Mouse (Mus musculus): ENCODE data around the gene Trmt1. TPM values are rescaled to one million over a fixed set of nuclear protein-coding genes. Genes with fewer than 3 reads are reported as not detected.

Gene Trmt1
- total RNA-seq, 2 experiments from 2014 or later, result 96.9 to 108 TPM

DNA sequence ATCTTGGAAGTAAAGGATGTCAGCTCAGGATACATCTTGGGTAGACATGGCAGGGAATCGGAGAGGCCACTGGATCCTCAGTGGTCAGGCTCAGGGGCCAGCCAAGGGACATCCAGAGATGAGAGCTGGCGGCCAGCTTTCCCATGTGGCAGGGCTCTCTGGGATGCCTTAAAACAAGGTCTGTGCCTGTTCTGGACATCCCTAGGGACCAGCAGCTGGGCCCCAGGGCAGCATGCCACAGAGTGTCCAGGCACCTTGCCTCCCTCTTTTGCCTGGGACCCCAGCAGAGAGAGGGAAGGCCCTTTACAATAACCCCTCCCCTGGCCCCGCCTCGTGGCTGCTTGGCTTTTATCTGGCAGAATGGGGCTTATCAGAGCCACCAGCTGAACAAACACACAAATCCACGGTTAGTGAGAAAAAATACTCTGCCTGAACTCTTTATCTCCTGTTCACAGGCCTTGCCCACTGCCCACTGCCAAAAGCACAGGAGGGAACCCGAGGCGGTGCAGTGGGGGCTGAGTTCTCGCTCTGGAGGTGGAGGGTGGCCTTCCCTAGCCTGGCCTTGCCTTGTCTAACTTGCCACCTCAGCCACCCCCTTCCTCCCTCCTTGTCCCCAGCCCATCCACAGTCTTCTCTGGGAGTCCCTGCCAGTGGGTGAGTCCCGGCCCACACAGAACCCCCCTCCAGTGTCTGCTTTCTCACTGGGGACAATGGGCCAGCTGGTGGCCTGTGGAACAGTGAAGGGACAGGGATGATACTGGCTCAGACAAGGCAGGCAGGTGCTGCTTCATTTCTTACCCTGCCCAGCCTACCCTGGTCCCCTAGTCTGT lies 44.6 kb downstream of the Trmt1 start:
- no peak for DNase-seq (ENCODE audit: low spot score in 2 of 2)

DNA sequence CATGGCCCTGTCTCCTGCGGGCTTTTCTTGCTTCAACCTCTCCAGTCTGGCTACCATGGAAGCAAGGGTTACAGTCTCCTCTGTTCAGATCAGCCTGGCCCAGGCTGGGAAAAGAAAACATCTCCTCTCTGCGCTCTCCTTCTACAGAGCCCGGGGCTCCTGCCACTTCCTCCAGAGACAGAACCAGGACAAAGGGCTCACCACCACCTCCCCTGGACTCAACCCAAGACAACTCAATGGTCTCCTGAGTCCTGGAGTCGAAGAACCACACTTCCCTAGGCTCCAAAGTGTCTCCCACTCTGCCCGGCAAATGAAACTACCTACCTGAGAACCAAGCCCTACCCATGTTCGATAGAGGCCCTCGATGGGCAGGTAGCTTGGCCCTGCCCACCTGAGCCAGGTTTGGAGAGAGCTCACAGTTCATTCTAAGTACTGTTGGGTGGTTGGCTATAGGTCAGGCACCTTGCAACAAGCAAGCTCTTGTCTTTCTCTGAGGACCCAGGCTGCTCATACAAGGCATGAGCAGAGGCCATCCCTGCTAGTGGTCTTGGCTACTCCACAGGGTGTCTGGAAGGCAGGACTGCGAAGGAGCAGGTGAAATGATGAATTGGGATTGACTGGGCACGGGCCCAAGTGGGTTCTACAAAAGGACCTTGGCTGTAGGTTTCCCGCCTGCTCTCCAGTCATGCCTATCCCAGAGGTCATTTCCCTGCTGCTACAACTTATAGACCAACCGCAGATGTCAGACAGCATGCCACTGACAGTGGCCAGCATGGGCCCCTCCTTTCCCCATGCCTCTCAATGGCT lies 45.5 kb downstream of the Trmt1 start:
- DNase-seq (ENCODE audit: low spot score in 2 of 2), result no peak

DNA sequence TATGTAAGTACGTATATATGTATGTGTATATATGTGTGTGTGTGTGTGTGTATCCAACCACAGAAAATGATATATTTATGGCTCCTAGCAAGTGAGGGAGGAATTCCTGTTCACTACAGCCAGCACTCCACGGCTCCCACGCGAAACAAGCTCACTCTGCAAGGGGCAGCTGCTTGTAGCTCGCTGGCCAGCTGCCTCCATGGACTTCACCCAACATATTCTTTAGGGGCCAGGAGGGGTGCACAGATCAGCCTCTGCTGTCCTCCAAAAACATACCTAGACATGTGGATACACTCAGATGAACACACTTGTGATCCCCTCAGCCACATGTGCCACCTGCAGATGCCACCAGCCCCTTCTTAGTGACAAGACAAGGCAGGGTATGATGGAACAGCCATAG lies 46.4 kb downstream of the Trmt1 start:
- DNase-seq (ENCODE audit: low spot score in 2 of 2), result no peak

DNA sequence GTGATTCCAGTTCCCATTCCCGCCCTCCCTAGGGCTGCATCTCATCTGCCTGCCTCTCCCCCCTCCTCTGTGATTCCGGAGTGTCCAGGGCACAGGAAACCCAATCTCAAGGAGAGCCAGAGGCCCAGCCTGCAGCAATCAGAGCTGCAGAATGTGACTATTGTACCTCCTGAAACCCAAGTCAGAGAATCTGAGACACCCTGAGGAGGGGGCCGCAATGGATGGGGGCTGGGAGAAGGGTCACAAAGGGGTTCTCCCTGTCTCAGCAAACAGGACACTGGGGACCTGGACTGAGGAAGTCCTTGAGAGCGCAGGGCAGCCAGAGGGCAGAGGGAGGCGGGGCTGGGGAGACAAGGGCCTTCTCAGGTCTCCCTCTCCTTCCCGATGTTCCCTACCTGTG lies 46.9 kb downstream of the Trmt1 start:
- no peak for DNase-seq (ENCODE audit: low spot score in 2 of 2)

DNA sequence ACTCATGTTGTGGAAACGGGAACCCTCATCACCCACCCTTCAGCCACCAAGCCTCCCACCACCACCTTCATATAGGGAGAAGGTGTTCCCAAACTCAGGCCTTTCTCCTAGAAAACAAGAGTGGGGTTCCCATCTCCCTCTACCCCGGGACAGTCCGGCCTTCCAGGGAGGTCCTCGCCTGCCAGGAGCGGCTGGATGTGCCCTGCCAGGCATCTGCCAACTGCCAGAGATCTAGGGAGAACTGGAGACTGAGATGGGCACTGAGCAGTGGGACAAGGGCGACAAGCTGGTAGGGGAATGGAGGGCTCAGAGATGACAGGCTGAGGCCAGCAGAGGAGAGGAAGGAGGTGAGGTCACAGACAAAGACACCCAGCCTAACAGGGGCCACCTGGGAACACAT lies 47.9 kb downstream of the Trmt1 start:
- DNase-seq (ENCODE audit: low spot score in 2 of 2), result no peak

DNA sequence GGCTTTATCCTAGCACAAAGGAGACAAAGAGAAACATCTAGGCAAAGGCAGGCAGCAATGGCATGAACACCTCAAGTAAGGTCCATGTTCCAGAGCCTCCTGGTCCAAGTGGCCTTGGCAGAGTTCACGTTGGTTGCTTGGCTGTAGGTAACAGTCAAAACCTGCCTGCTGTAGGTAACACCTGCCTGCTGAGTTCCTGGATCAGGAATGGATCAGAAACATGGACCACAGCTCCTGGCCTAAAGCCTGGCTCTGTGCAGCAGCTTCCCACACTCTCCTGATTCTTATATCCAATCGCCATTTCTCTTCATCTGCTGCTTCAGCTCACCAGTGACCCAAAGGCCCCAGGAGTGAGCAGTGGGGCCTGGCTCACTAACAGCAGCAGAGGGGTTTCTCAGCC lies 48.6 kb downstream of the Trmt1 start:
- DNase-seq (ENCODE audit: low spot score in 2 of 2), result no peak

DNA sequence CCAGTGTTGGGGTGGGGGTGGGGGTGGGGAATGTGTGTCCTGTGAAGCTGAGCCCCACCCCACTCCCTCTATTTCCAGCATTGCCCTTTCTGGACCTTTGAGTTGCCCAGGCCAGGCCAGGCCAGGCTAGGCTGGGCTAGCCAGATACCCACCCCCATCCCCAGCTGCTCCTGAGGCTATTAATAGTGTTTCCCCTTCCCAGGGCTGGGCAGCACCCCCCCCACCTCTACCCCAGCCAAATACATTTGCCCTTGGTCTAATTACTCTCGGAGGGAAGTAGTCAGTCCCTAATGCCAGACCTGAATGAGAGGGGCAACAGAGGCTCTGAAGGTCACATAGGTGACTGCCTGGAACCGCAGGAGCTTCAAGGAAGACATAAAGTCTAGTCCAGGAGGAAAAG lies 49.5 kb downstream of the Trmt1 start:
- DNase-seq (ENCODE audit: low spot score in 2 of 2), result no peak

DNA sequence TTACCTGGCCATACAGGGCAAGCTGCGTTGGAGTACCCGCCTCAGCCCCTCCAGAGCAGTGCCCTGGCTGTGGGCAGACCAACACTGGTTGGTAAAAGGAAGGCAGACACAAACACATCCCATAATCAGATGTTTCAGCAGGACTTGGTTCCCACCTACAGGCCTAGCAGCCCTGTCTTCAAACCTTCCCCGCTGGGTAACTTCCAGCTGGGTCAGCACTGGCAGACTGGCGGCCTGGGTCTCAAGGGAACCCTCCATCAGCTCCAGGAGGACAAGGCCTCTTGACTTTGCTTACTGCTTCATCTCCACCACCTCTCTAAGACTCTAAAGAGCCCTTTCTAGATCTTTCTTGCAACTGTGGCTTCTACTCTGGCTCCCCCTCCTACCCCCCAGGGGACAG lies 50.4 kb downstream of the Trmt1 start:
- no peak for DNase-seq (ENCODE audit: low spot score in 2 of 2)

DNA sequence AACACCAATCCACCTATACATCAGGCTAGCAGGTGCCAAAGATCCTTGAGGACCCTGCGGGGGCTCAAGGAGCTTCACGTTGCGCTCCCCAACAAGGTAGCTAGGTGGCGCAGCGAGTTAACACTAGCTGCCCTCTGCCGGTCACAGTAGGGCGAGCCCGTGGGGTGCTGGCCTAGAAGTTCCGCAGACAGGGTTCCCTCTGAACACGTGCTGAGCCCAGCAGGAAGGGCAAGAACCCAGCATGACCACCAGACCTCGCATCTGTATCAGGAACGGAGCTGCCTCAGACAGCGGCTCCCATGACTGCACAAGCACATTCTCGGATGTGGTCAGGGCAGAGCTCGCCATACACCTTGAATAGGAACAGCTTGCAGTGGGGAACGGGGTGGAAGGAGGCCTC lies 51.5 kb downstream of the Trmt1 start:
- peak in 1 of 2 experiments; percentile 82 for DNase-seq (ENCODE audit: low spot score in 2 of 2)

DNA sequence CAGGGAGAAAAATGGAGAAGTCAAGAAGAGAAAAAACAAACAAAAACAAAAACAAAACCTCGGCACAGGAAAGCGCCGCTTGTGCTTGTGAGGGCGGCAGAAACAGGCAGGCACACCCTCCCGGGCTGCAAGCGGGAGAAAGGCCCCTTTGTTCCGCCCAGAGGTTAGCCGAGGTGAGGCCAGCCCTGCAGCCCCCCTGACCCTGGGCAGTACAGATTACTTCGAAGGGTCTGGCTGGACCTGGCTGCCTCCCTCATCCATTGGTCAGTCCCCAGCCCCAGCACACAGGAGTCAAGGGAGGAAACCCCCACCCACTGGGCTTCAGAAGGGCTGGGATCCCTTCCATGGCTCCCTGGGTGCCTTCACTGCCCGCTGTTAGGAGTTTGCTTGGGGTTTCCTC lies 52.2 kb downstream of the Trmt1 start:
- no peak for DNase-seq (ENCODE audit: low spot score in 2 of 2)

DNA sequence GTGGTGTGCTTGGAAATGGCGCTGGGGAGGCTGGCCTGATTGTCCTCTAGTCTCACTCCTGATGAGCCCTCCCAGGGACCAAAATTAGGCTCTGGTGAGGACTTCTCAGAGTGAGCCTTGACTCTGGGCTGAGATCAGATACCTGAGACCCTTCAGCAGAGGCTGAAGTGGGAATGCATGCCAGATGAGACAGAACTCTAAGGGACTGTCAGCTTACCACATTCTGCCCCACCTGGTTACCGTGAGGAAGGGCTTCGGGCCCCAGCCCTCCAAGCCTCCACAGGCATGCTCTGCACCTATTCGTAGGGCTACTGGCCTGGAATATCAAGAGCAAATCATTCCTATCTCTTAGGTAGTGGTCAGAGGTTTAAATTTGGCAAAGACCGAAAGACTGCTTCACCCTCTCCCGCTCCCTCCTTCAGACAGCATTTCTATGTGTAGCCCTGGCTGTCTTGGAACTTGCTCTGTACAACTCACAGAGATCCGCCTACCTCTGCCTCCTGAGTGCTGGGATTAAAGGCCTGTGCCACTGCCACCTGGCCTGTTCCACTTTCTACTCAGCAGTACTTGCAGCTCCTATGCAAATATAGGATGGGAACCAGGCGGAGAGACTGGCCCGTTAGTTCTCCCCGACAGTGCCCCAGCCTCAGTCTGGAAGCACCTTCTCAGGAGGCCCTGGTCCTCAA lies 52.8 kb downstream of the Trmt1 start:
- DNase-seq (ENCODE audit: low spot score in 2 of 2), result no peak

DNA sequence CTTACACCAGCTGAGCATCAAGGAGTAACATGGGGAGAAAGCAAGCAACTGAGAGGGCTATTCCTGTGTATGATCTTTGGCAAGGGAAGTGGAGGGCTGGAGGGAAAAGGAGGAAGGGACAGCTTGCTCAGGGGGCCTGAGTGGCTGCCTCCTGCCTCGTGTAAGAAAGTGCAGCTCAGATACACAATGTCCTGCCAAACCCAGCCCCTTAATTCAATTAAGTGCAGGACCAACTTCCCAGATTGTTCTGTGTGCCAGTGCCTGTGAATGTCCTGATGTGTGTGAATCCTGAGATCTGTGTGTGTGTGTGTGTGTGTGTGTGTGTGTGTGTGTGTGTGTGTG lies 53.3 kb downstream of the Trmt1 start:
- no peak for DNase-seq (ENCODE audit: low spot score in 2 of 2)

DNA sequence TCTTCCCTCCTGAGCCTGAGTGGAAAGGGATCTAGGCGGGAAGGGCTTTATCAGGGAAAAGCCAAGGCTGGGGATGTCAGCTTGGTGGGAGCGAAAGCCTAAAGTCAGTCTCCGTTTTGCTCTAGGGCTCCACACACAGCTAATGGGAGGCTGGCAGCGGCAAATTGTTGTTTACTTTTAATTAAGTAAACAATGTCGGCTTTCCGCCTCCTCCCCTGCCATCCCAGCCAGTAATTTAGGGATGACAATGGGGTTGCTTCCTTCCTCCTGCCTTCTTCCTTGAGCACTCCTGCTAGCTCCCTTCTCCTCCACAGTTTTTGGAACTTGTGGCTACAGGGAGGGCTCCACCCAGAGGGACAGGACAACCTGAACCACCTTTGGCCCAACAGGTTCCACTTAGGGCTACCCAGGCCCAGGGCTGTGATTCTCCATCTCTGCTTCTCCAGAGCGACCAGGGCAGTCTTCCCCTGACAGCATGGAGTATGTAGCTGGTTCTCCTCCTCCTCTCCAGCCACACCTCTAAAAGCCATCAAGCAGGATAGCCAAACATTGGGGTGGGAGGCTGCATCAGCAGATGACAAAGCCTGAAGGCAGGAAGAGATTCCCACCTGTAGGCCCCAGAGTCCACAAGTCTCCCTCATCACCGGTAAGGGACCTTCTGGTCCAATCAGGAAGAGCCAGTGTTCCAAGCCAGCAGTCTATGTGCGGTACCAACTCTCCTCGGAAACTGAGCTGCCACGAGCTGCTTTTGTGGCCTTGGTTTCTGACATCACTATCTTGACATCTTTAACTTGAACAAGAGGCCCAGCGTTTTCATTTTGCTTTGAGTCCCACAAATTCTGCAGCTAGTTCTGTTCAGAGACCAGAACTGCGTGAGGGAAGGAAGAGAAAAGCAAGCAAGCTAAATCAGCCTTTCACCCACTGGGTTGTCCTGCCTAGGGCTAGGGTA lies 55.1 kb downstream of the Trmt1 start:
- no peak for DNase-seq (ENCODE audit: low spot score in 2 of 2)

DNA sequence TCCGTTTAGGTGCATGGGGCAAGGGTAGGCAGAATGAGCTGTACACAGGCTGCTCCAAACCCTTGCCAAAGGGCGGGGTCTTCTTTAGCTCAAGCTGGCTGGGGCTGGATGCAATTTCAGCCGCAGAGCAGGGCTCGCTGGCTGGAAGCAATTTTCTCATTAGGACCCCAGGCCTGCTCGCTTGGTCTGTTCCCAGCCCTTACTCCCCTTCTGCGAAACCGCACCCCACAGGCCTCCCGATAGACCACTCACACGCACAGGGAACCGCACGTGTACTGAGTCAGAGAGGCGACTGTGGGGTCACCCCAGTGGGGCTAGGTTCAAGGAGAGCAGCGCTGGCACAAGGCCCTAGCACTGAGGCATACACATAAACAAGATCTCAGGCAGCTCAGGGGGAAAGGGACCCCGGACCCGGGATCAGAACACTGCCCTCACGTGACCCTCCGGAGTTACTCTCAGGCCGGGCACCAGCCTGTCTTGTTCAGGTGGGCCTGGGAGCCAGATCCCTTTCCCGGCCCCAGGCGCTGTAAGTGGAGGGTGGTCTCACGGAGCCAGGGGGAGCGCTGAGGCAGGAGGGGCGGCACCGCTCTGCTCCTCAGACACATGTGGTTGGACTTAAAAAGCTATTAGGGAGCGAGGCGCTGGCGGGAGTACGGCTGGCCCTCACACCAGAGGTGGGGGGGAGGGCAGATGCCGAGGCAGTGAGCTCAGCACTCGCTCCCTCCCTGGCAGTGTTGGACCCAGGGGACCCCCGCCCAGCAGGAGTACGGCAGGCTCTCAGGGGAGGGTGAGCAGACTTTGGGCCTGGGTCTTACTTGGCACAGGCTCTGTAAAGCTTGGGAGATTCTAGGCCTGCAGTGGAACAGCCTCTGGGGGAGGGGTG lies 56.3 kb downstream of the Trmt1 start:
- no peak for DNase-seq (ENCODE audit: low spot score in 2 of 2)

DNA sequence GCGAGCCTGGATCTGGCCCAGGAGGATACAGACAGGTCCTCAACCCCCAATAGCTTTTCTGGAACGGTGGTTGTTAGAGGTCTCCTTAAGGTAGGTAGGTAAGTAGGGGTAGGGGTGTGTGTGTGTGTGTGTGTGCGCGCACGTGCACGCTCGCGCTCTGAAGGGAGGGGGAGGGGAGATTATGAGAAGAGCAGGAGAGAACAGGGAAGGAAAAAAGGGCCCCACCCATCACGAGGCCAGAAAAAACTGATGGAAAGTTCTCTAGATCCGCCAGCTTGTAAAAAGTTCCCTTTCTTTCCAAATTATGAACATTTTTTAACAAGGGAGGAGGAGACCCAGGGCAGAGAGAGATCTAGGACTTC lies 56.9 kb downstream of the Trmt1 start:
- DNase-seq (ENCODE audit: low spot score in 2 of 2), result no peak

DNA sequence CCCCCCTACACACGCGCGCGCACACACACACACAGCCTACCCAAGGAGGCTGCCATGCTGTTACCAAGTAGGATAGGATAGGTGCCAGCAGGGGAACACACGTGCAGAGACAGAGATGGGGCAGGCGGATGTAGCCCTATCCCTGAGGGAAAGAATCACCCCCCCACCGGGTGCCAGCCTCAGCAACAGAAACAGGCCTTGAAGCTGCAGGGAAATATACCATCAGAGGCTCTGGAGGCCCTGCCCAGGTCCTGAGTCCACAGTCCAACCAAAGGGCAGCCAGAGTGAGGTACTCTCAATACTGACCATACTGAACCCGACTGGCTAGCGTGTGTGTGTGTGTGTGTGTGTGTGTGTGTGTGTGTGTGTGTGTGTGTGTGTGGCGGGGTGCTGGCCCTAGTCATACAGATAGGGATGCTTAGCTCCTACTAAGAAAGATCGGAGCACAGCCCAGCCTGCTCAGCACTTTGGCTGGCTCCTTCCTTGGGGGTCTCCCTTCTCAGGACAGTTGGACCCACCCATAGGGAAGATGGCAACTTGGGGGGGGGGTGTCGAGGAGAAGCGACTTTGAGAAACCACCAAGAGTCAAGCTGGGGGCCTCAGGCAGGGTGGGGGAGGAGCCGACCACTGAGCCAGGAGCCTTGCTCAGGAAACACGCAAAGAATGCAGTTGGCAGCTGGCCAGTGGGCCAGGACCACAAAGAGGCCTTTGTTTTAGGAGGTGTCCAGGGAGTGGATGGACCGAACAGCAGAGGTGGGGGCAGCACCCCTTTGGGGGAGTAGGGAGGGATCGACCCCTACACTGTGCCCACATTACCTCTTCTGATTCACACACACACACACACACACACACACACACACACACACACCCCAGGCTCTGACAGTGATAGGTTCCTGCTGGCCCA lies 57.7 kb downstream of the Trmt1 start:
- DNase-seq (ENCODE audit: low spot score in 2 of 2), result no peak

DNA sequence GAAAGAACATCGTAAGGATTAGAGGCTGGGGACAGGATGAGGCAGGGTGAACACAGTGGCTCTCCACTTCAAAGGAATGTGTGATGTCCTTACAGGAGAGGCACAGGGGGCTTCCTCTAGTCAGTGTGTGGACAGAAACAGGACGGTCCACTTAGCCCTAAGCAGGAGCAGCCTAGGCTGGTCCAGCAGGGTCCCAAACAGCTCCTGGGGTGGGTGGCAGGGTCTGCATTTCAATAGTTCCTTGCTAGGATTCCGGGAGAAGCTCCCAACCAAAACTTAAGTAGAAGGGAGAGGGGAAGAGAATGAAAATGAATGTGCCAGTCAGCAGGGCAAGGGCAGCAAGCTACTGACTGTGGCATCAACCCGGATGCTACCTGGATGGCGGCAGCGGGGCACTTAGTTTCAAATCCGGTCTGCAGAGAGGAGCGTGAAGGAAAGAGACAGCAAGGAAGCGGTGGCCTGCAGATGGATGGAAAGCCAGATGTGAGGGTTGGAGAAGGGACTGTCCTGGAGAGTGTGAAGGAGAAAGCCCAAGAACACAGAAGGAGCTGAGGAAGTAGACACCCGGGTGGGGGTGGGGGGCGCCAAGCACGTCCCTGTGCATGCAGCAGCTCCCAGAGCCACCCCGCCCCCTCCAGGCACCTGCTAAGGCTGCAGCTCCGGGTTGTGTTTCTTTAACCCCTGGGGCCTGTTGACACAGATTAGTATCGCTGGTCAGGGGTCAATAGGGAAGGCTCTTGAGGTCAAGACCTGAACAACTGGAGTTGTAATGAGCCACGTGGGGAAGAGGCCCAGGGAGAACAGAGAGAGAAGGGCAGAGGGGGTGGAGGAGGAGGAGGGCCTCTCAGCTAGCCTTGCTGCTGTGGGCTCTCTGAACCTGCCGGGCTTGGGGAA lies 59.2 kb downstream of the Trmt1 start:
- no peak for DNase-seq (ENCODE audit: low spot score in 2 of 2)

Measured in layer of hippocampus, adult 18-20 months (tissue).